Comparison of ENCODE assay signal across 14 mouse cellular contexts in genomic region chr2:10251466-10251865, GRCm38 (mm10).
"Had no signal": no experiment of that assay in that cellular context is flagged by ENCODE, and none has a peak within 500 bp of the region (broad histone marks: within the 10 kb centered on the region; RNA-seq: fewer than 3 reads in every experiment).

No protein-coding gene starts in this region.

- H3K4me3 ChIP-seq: limb, embryonic 10.5 days; limb, embryonic 13.5 days; liver, embryonic 12.5 days; liver, embryonic 15.5 days had no signal

- H3K9ac ChIP-seq: limb, embryonic 13.5 days; liver, embryonic 12.5 days; liver, embryonic 15.5 days had no signal

- DNase-seq: kidney, adult 18-20 months; kidney, postnatal 36 days; liver; lung, adult 18-20 months; lung, postnatal 14 days; lung, postnatal 4 days; midbrain, embryonic 14.5 days; thymus, postnatal 36 days had no signal

- H3K4me2 ChIP-seq: limb, embryonic 13.5 days; liver, embryonic 12.5 days; liver, embryonic 15.5 days had no signal

- H3K9me3 ChIP-seq: limb, embryonic 10.5 days; limb, embryonic 13.5 days; liver, embryonic 12.5 days; liver, embryonic 15.5 days had no signal

- H3K27ac ChIP-seq: kidney, postnatal 0 days; limb, embryonic 10.5 days; limb, embryonic 13.5 days; liver, embryonic 12.5 days; liver, embryonic 15.5 days had no signal

- H3K4me1 ChIP-seq: limb, embryonic 13.5 days; liver, embryonic 12.5 days; liver, embryonic 15.5 days had no signal

- H3K36me3 ChIP-seq: limb, embryonic 10.5 days; limb, embryonic 13.5 days had no signal

- ATAC-seq: intestine, embryonic 16.5 days; liver, embryonic 12.5 days had no signal

- H3K27me3 ChIP-seq: limb, embryonic 13.5 days; liver, embryonic 12.5 days; liver, embryonic 15.5 days had no signal
